Mouse (Mus musculus): ENCODE data around the gene Acsl3.
A peak's percentile ranks its signal among the peaks of the same experiment; 100 is the strongest.

Acsl3 gene

GRCm38 (mm10) chr1:78686872-78687271 is 29.2 kb downstream of the Acsl3 start:
- DNase-seq (ENCODE audit: low read depth, low spot score) = peak; percentile 36

DNA sequence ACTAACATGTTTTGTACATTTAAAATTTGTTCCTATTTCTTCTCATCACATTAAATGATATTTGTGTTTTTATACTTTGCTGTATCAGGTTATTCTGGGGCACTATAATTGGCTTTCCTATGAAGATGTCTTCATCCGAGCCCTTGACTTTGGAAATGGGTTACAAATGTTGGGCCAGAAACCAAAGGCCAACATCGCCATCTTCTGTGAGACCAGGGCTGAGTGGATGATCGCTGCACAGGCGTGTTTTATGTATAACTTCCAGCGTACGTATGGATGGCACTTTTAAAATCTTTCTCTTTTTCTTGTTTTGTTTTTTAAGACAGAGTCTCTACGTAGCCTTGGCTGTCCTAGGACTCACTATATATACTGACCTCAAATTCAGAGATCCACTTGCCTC is 30.5 kb downstream of the Acsl3 start:
- DNase-seq (ENCODE audit: low read depth, low spot score) = no peak

GRCm38 (mm10) chr1:78694503-78695258 is 37.1 kb downstream of the Acsl3 start:
- no peak for DNase-seq (ENCODE audit: low read depth, low spot score)

GRCm38 (mm10) chr1:78696305-78696704 is 38.7 kb downstream of the Acsl3 start:
- DNase-seq (ENCODE audit: low read depth, low spot score) = no peak

DNA sequence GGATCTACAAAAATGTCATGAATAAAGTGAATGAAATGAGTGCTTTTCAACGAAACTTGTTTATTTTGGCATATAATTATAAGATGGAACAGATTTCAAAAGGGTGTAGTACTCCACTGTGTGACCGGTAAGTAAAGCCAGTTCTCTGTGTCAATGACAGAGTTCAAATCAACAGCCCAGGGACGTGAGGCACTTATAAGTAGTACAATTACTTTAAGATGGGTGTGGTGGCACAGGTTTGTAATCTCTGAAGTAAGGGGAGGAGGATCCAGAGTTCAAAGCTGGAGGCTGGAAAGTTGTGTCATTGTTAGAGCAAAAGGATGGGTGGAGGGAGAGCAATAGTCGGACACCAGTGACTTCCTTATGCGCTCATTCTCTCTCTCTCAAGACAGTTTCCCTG is 39.3 kb downstream of the Acsl3 start:
- DNase-seq (ENCODE audit: low read depth, low spot score) = no peak

DNA sequence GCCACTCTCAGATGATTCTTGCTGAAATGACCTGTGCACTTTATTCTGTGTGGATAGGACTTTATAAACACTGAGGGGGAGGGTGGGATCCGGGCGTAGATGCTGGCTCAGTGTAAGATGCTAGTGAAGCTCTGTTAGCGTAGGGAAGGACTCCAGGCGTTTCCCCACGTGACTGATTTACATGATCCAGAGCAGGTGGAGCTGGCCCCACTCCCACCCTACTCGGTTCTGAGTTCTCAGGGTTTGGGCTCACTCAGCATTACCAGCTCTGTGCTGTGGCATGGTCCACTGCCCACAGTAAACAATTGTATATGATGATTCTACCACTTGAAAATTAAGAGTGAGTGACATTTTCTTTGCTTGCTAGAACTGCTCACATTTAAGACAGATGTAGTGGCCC is 40.5 kb downstream of the Acsl3 start:
- DNase-seq (ENCODE audit: low read depth, low spot score) = no peak

DNA sequence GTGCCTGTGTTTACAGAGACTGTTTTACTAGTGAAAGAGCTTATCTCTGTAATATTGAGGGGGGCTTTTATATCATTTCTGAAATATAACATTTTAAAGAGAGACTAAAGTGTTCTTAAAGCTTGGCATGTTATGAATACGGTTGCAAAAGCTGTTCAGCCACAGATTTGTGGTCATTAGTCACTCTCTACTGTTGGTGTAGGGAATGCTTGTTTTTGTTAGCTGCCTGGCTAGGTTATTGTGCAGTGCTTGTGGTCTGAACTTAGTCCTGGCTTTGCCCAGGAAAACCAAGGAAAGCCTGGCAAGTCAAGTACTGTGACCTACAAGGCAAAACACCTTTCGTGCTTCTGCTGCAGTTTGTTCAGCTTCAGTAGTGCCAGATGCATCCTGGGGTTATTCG is 44.1 kb downstream of the Acsl3 start:
- DNase-seq (ENCODE audit: low read depth, low spot score) = no peak

DNA sequence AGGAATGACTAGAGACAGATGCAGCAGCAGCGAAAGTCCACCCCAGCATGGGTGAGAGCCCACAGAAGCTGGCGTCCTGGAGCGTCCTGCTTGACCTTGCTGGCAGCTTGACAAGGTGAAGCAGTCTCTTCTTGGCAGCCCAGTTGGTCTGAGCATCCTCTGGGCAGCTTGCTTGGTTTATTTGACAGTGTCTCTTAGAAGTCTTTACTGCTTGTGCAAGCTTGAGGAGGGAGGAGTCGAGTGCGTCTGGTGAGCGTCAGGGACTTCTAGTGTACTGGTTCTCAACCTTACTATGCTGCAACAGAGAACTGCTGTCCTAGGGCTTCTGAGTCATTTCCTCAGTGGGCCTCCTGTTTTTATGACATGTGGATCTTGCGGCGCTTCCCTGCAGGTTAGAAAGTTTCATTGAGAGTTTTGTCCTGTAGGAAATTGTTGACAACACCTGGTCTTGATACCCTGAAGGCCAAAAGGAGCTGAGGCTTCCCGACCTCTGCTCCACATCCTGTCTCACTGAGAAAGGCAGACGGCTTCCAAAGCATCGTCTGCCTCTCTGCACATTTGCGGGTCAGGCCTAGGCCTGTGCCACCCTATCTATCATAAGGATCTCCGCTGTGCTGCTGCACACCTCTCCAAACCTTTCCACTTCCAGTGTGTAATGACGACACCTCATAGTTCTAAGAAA is 44.8 kb downstream of the Acsl3 start:
- no peak for DNase-seq (ENCODE audit: low read depth, low spot score)

DNA sequence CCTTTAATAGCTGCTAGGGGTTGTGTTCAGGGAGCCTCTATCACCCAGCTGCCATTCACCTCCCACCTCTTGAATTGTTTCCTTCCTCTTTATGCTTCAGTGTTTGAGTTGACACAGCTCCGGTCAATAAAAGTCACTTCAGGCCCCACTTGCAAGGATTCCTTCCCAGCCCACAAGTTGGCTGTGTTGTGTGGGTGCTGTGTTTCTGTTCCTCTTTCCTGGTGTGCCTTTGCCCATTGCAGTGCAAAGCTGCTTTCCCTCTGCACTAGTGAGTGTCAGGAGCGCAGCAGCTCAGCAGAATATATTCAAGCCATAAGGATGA is 45.3 kb downstream of the Acsl3 start:
- peak; percentile 16 for DNase-seq (ENCODE audit: low read depth, low spot score)

GRCm38 (mm10) chr1:78706338-78706737 is 48.7 kb downstream of the Acsl3 start:
- no peak for DNase-seq (ENCODE audit: low read depth, low spot score)

- peak; percentile 35 for DNase-seq (ENCODE audit: low read depth, low spot score)
Observed at GRCm38 (mm10) chr1:78707280-78707679, 49.7 kb downstream of the Acsl3 start.

- no peak for DNase-seq (ENCODE audit: low read depth, low spot score)
Observed at GRCm38 (mm10) chr1:78710026-78710425, 52.4 kb downstream of the Acsl3 start.

DNA sequence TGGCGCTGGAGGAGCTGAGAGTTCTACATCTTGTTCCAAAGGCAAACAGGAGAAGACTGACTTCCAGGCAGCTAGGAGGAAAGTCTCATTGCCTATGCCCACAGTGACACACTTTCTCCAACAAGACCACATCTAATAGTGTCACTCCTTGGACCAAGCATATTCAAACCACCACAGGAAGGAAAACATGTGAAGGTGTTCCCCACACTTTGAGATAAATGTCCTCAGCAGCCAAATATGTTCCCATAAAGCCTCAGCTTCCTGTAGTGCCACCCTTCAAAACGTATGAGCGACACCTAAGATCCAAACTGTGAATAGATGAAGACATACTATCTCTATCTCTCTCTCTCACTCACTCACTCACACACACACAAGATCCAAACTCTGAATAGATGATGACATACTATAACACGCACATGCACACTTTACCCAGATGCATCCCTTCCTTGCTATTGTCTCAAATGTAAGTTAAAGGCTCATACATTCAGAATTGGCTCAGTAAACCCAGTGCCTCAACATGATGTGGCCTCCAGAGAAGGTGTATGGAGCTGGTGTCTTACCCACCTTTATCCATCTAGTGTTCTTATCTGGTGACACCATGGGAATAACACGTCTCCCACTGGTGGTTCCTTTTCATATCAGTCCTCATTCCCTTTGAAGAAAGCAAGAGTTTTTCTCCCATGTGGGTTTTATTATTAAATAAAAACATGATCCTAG is 53.1 kb downstream of the Acsl3 start:
- DNase-seq (ENCODE audit: low read depth, low spot score) = no peak

- DNase-seq (ENCODE audit: low read depth, low spot score) = peak; percentile 91
Observed at GRCm38 (mm10) chr1:78724458-78725190, 67.0 kb downstream of the Acsl3 start.

DNA sequence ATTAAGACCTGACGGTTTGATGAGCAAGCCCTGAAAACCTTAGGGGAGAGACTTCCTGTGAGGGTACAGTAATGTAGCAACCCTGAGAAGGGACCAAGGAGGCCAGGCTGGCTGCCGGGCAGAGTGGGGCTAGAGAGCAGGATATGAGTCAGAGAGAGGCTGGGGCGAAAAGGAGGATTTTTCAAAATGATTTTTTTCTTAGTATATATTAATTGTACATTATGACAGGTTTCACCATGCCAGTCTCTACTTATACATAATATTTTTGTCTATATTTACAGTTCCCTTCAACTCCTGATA is 67.5 kb downstream of the Acsl3 start:
- peak; percentile 76 for DNase-seq (ENCODE audit: low read depth, low spot score)

GRCm38 (mm10) chr1:78725617-78726223 is 68.1 kb downstream of the Acsl3 start:
- peak; percentile 74 for DNase-seq (ENCODE audit: low read depth, low spot score)

GRCm38 (mm10) chr1:78730114-78730720 is 72.6 kb downstream of the Acsl3 start:
- no peak for DNase-seq (ENCODE audit: low read depth, low spot score)

GRCm38 (mm10) chr1:78732290-78732689 is 74.7 kb downstream of the Acsl3 start:
- DNase-seq (ENCODE audit: low read depth, low spot score) = no peak

DNA sequence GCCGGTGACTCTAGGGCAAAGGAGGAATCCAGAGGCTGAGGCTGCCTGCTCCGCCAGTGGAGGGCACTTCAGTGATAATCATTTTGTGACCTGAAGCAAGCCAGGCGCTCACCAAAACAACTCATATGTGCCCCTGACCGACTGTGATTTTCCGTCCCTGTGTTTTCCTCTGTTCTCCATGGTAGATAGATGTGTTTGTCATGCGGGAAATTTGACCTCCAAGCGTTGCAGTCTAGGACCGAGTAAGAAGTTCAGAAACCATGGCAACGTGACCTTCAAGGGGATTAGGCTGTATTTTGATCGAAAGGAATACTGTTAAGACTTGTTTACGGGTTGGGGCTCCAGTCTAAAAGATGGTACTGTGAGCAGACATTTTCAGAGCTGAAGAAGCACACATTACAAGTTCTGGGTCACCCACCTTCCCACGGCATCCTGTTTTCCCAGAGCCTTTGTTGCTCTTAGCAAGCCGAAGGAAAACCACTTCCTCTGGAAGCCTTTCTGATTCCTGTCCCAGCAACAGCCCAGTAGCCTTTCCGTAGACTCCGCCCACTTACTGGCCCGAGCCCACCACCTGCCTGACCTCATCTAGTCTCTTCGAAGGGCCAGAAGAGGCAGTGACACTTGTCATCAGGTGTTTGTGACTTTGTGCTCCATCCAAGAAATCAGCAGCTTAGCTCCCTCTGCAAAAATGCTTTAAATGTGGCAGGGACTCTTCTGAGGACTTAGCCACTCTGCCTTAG is 76.8 kb downstream of the Acsl3 start:
- DNase-seq (ENCODE audit: low read depth, low spot score) = no peak

DNA sequence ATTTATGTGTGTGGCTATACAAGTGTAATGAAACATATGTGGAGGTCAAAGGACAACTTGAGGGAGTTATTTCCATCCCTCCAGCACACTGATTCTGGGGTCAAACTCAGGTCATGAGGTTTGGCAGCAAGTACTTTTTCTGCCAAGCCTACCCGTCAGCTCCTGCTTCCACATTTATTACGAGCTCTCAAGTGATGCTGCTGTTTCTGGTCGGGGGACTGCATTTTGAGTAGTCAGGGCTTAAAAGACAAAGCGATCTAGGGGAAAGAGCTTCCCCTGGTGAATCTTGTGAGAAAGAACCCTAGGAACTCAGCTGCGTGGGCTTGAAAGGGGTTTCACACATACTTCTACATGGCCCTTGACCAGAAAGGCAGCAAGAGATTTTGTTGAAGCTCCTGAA is 80.0 kb downstream of the Acsl3 start:
- no peak for DNase-seq (ENCODE audit: low read depth, low spot score)

DNA sequence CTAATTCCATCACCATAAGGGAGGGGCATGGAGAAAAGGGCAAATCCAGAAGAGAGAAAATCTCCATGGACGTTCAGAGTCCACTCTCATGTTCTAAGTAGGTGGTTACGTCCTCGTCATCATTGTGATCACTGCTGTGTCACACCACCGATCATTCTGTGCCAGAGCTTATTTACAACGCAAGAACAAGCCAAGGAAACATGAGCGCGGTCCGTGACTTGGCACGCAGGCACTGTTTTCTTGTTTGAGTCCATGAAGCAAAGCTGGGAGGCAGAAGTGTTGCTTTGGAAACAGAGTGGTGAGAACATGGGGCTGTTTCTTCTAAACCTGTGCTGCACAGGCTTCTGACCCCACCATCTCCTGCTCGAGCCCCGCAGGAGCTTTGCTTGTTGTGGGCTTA is 83.1 kb downstream of the Acsl3 start:
- DNase-seq (ENCODE audit: low read depth, low spot score) = no peak
